Mouse (Mus musculus) gastrocnemius, postnatal 25 days (tissue): ENCODE measurements around the gene Ifngr2. TPM values are rescaled to one million over a fixed set of nuclear protein-coding genes. Genes with fewer than 3 reads are reported as not detected.

Experiments
- DNase-seq: peaks from one replicate; pipeline ENCODE4 v3.0.0; 2022
- total RNA-seq, 2 experiments: library from RNA; stranded (reverse); gene quantifications; 1 replicate in 1 of 2; 2 replicates in 1 of 2; pipeline ENCODE4 v1.2.3; 2021

Gene Ifngr2
- total RNA-seq, 2 experiments from 2014 or later: 50.5 to 71.4 TPM

DNA sequence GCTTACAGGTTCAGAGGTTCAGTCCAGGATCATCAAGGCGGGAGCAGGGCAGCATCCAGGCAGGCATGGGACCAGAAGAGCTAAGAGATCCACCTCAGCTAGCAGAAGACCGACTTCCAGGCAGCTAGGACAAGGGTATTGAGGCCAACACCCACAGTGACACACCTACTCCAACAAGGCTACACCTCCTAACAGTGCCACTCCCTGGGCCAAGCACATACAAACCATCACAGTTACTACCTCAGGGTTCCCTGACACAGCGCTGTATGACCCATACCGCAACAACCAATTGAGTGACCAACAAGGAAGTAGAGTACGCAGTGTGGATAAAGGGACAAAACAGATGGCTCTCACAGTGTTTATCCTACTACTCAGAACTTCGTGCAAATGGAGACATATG is 10.5 kb upstream of the Ifngr2 start:
- no peak for DNase-seq

DNA sequence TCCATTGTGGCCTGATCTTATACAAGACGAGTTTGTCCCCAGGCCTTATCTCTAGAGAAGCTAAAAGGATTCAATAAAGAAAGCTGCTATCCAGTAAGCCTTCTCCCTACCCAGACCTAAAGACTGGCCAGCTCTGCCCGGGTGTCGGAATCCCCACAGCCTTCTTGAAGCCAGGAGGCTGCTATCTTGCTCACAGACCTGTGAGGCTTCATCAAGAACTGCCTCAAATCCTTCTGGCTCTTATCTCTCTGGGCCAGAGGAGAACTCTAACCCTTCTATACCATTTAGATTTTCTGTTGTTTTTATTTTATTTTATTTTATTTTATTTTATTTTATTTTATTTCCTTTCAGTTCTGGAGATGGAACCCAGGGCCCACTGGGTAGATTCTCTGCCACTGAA is 9.8 kb upstream of the Ifngr2 start:
- no peak for DNase-seq

DNA sequence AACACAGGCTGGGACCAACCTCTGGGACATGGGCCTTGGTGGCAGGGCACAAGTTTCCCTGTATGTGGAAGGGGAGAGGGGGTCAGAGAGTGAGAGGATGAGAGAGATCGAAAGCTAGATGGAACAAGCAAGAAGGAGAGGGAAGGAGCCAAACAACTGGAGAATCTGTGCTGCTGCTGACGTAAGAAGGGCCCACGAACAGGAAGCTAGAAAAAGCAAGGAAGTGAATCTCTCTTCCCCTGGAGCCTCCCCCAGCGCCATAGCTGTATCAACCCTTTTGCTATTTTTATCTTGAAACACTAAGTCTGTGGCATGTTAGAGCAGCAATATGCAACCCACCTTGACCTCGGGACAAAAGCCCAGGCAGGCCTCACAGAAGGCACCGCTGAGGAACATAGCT is 8.8 kb upstream of the Ifngr2 start:
- DNase-seq: no peak

DNA sequence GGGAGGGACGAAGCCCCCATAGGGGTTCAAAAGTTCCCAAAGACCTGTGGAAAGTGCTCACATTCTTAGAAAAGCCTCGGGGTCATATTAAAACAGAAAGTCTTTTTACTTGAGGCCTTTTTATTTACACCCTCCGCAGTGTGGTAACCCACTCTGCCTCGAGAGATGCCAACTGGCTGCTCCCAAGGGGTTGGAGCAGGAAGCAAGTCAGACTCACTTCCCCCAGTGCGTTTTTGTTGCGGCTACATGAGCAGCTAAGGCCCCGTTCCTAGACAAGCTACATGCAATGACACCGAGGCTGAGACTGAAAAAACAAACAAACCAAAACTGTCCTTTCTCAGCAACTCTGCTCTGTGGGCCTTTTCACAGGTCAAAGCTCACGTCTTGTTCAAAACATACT is 8.4 kb upstream of the Ifngr2 start:
- no peak for DNase-seq

DNA sequence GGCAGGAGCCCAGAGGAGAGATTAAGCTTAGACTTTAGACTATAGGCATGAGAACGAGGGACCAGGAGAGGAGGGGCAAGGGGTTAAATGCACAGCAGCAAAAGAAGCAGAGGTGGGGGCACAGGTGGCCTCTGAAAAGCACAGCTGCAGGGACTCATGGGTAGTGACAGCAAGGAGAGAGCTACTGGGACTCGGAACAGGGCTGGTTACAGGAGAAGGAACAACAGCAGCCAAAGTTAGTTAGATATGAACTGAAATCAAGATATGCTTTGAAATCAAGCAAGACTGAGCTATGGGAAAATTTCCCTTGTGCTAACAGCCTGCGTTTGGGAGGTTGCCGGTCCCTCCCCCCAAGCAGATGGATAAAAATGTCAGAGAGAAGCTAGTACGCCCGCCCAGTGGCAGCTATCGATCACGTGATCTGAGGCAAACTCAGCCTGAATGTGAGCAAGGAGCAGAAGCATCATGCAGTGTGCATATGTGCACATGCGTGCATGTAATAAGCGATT is 5.2 kb upstream of the Ifngr2 start:
- no peak for DNase-seq

DNA sequence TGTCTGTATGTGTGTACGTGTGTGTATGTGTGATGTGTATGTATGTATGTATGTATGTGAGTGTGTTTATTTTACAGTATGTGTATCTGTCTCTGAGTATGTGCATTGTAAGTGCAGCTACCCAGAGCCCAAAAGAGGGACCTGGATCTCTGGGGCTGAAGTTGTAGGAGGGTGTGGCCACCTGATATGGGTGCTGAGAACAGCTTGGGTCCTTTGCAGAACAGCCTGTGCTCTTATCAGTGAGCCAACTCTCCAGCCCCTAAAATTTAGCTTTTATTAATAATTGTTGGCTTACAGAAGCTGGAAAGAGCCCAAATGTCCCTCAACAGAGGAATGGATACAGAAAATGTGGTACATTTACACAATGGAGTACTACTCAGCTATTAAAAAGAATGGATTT is 3.3 kb upstream of the Ifngr2 start:
- no peak for DNase-seq

DNA sequence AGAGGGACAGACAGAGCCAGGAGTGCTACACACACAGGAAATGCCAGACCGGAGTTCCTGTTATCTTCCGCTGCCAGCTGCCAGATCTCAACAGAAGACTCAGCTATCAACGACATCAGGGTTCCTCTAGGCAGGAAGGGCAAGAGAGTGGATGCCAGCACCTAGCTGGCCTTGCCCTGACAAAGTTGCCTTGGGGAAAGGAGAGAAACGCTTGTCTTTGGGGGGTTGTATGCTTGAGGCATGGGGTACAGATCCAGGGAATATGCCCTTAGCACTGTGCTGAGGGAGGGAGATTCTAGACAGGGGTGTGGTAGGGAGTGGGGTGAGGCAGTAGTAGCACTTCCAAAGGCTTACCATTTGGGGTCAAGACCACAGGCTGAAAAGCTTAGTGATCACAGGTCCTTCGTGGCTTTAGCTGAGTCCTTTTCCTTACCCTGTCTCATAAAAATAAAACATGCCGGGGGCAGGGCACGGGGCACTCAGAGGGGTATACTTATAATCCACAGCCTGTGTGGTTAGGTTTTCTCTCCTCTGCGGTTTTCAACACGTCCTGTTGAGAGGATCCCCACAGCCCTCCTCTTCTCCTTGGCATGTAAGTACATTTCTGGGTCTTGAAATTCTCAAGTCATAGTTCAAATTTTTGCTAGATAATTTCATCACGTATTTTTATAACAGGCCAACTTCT is 1.1 kb upstream of the Ifngr2 start:
- DNase-seq: no peak

DNA sequence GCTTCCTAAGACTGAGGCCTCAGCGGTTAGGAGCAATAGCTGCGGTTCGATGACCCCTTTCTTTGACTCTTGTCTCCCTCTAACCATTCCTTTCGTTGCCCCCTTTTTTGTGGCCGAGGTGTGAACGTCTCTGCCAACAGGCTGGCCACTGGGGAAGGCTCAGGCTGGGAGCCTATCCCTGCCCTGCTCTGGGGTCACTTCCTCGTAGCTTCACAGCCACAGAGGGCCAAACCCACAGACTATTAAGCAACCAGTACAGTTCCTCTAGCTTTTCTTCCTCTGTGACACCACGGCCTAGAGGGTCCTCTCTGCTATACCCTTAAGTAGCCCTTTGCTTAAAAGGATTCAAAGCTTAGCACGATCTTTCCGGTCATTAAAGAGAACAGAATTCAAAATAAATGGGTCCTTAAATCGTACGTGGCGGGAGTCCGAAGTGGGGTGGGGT is 459 bp upstream of the Ifngr2 start:
- DNase-seq: no peak

DNA sequence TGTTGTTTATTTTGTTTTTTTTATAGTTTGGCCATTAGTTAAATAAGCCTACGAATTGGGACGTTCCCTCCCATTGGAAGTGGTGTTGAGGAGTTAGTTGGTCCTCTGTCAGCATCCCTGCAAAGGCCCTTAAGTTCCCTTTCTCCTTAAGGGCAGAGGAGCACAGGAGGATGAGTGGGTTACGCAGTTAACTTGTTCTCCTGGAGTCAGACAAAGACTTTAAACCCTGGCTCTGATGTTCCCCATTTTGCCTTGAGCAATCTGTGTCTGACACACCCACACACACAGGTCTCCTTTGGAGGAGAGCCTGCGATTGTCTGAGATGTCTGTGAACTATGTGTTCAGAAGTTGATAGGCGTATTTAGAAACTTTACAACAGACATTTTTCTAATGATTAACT is 1.1 kb downstream of the Ifngr2 start:
- DNase-seq: no peak

DNA sequence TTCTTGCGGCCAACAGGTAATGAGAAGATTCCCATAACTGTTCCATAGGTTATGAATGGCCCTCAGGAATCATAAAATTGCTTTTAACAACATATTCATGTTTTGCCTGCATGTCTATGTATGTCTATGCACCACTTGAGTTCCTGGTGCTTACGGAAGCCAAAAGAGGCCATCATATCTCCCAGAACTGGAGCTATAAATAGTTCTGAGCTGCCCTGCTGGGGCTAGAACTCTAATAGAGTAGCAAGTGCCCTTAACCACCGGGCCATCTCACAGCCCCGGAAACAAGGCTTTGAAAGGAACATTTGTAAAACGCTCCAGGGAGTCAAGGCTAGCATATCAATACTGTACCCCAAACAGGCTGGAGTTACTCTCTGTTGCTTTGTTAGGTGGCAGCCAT is 1.7 kb downstream of the Ifngr2 start:
- no peak for DNase-seq

DNA sequence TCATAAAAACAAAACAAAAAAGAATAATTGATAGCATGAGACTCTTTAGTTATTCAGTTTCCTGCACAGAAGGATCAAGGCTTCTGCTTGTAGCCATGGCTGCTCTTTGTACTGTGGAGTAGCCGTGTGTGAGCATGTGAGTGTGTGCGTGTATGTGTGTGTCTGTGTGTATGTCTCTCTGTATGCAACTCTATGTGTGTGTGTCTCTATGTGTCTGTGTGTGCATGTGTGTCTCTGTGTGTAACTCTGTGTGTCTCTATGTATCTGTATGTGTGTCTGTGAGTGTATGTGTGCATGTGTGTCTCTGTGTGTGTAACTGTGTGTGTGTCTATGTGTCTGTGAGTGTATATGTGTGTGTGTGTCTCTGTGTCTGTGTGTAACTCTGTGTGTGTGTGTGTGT is 2.1 kb downstream of the Ifngr2 start:
- no peak for DNase-seq

DNA sequence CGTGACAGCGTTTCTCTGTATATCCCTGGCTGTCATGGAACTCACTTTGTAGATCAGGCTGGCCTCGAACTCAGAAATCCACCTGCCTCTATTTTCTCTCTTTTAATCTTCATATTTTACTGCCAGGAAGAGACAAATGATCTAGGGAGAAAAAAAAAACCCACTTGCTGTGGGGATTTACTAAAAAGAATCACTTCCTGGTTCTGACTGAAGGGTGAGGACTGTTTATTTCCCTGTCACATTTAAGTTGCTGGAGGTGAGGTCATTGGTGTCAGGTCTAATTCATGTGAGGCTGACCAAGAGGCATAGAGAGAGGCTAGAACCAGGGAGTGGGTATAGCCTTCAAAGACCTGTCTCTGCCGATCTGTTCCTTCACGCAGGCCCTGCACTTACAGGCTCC is 2.7 kb downstream of the Ifngr2 start:
- DNase-seq: no peak

DNA sequence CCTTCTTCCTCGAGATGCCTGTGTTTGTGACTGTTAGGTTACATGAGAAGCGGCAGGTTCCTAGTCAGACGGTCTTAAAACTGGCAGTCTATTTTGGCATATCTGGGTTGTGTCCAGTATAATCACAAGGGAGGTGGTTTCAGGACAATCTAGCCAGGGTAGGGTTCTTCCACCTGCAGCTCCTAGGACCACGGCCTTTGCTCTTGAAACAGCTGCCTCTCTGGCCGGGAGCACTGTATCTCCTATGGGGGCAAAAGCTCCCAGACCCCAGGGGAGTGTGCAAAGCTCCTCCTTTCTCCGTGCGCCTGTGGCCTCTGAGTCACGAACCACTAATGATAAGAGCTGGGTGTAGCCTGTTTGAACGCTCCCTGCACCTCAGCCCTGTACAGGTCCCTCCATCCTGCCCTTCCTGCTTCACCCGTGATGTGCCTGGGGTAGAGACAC is 4.2 kb downstream of the Ifngr2 start:
- DNase-seq: no peak

DNA sequence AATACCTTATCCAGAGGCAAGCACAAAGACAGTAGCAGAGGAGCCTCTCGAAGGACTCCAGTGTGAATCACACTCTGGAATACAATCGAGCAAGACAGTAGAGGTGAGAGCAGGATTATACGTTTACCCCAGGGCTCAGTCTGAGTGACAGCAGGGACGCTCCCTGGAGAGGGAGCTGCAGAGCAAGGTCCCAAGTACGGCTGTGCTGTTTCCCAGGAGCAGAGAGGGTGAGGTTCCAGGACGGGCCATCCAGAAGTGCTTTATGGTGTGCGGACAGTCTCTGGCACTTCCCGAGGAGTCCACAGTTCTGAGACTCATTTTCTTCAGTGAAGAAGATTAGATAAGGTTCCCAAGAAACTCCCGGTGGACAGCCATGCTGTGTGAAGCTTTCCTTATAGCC is 5.2 kb downstream of the Ifngr2 start:
- DNase-seq: no peak

DNA sequence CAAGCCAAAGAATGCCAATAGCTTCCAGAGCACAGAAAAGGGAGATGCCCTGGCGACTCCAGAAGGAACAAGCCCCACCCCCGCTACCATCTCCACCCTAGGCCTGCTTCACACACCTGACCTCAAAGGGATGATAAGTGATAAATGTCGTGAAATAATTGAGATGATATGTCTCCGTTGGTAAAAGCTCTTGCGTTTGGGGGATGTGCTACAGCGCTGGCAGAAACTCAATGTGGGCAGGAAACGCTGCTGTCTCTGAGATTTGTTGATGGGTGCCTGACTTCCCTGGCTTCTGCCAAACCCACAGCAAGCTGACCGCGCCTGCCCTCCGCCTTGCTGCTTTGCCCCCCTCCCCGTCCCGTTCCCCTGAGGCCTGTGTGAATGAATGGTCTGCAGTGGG is 6.8 kb downstream of the Ifngr2 start:
- no peak for DNase-seq

DNA sequence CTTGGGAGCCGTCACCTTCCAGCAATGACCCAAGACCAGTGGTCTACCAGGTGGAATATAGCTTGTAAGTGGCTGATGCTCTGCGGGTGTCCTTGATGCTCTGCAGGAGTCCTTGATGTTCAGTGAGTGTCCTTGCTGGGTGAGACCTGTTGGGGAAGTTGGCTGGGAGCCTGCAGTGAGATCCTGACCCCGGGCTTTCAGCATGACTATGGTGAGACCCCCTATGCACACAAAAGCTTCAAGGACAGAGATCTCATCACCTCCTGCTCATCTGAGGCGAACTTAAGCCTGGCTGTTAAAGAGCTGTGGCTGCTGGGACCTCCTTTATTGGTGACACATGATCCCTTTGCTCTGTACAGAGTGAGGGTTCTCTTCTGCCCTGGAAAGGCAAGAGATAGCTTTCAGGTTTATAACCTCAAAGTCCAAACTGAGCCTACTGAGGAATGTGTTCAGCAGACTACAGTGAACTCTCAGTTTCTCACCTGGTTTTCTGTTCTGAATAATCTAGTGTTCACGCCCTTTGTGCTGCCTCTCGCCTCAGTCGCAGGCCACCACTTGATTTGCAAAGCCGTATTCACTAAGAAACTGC is 8.2 kb downstream of the Ifngr2 start:
- no peak for DNase-seq

DNA sequence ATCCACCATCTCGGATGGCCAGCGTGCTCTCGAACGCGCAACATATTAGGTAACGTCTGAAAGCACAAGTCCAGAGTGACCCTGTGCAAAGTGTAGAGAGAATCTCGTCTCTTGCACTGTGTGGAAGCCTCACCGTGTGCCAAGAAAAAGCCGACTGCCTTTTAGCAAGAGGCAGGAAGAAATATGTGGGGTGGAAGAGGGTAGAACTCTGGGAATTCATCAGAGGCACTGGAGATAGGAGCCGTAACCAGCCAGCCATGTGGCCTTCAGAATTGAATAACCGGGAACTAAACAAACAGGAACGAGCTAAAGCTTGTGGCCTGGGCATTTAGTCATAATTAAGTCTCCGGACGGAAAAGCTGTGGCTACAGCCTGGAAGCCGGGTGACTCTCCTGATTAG is 9.8 kb downstream of the Ifngr2 start:
- DNase-seq: no peak

DNA sequence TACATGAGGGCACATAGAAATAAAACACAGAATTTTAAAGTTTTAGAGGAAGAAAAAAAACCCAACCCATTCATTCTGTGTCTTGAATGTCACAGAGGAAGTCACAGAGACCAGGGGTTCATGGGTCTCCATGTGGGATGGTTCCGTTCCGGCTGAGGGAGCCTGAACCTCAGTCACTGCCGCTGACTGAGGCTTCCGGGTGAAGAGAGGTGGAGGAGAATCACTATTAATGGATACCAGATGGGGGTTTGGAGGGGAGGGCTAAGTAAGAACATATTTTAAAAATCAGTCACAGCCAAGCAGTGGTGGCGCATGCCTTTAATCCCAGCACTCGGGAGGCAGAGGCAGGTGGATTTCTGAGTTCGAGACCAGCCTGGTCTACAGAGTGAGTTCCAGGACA is 10.3 kb downstream of the Ifngr2 start:
- no peak for DNase-seq

DNA sequence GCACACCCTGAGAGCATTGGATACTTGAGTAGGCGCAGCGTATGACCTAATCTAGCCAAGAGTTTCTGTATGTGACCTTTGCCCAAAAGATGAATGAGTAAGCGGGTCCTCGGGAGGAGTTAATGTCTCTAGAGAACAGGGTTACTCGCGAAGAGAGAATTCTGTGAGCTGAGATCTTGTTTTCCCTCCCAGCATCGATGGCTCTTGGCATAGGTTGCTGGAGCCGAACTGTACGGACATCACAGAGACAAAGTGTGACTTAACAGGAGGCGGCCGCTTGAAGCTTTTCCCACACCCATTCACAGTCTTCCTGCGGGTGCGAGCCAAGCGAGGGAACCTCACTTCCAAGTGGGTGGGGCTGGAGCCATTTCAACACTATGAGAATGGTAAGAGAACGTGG is 10.8 kb downstream of the Ifngr2 start:
- DNase-seq: peak; percentile 69

DNA sequence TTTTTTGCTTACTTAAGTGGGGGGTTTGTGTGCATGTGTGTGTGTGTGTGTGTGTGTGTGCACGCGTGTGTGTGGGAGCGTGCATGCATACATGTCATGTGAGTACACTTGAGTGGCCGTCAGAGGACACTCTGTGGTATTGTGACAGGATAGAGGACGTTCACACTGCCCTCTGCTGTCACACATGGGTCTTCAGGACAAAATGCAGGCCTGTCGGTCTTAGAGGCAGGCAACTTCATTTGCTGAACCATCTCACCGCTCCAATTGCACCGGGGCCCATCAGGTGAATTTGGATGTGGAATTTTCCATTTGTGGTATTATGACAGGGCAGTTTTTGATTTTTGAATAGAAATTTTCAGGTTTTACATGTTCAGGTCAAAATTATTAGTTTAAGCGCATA is 14.2 kb downstream of the Ifngr2 start:
- DNase-seq: no peak

DNA sequence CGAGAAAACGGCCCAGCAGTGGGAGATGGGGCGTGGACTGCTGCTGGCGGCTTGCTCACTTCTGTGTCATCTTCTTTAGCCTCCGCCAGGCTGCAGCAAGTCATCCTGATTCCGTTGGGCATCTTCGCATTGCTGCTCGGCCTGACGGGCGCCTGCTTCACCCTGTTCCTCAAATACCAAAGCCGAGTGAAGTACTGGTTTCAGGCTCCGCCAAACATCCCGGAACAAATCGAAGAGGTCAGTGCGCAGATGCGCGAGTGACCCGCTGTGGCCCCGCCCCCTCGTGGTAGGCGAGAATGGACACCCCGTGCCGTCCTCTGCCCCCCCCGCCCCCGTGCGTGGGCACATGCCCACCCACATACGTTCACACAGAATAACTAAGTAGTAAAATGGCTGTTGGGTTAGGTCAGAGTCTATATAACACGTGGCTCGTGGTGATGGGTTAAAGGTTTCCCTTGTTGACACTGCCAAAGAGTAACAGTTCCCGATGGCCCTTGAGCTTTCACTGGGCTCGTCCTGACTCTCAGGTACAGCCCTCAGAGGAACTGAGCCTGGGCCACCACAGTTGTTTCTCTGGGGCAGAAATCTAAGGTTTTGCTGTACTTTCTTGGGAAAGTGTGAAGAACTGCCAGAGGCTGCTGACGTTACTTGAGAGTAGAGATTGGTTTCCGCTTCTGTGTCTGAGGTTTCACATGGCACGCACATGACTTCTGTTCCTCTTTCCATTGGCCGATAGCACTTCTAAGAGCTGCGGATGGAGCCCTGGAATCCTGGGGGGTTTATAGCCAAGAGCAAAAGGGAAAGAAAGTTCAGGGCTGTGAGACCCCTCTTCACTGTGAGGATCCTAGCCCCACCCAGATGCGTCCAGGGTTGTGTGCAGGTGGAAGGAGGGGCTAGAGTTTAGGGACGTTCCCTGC is 14.9 kb downstream of the Ifngr2 start:
- no peak for DNase-seq

DNA sequence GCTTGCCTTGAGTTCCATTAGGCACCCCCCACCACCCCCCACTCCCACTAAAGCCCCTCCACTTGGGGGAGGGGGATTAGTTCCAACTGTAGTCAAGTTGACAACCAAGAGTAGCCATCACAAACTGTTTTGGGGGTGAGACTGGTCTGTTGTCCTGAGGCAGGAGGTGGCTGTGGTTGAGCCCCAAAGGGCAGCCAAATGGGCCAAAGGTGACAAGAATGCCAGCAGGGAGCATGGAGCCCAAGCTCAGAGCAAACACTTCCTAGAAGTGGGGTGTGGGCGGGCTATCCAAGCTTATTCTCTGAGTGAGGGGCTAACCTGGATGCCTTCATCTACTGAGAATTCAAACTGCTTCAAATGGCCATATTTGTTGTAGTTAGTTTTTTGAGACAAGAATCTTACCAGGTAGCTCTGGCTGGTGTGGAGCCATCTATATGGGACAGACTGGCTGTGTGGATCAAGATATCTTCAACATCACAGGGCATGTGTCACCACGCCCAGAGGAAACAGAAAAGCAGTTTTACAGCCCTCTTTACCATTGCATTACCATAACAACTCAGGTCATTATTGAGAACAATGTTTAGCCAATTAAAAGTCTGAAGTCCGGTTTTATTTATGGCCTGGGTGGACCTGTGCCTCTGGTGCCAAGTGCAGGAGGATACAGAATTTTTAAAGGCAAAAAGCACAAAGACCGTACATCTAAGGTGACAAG is 17.9 kb downstream of the Ifngr2 start:
- no peak for DNase-seq
